Mouse (Mus musculus) limb, embryonic 15.5 days (tissue): ENCODE data around the gene Rsrc1. TPM values are rescaled to one million over a fixed set of nuclear protein-coding genes. Genes with fewer than 3 reads are reported as not detected.

Experiments used
- ATAC-seq: fragments of 200-750 bp; cut with Nextera tagmentation; 2 replicates; pipeline ENCODE4 v1.8.0; 2017; ENCODE audit warnings: low read depth, moderate TSS enrichment; ENCODE audit not compliant: insufficient number of reproducible peaks, low FRiP score, low TSS enrichment
- H3K27ac ChIP-seq: fragments of 300-500 bp; sonication (generic); 2 replicates; pipeline ENCODE4 v1.5.1; 2015; ENCODE audit warnings: moderate library complexity, mild to moderate bottlenecking, inconsistent platforms
- H3K27me3 ChIP-seq: fragments of 300-500 bp; sonication (generic); 2 replicates; pipeline ENCODE4 v1.6.1; 2015; ENCODE audit warnings: inconsistent platforms
- H3K36me3 ChIP-seq: fragments of 300-500 bp; sonication (generic); 2 replicates; pipeline ENCODE4 v1.6.1; 2015; ENCODE audit warnings: inconsistent platforms
- H3K4me1 ChIP-seq: fragments of 300-500 bp; sonication (generic); 2 replicates; pipeline ENCODE4 v1.6.1; 2015; ENCODE audit warnings: inconsistent platforms
- H3K4me2 ChIP-seq: fragments of 300-500 bp; sonication (generic); 2 replicates; pipeline ENCODE4 v1.6.1; 2015; ENCODE audit warnings: mild to moderate bottlenecking, inconsistent platforms
- H3K4me3 ChIP-seq: fragments of 300-500 bp; sonication (generic); 2 replicates; pipeline ENCODE4 v1.5.1; 2015; ENCODE audit warnings: mild to moderate bottlenecking, inconsistent platforms
- H3K9ac ChIP-seq: fragments of 300-500 bp; sonication (generic); 2 replicates; pipeline ENCODE4 v1.6.1; 2015; ENCODE audit warnings: inconsistent platforms
- H3K9me3 ChIP-seq: fragments of 300-500 bp; sonication (generic); 2 replicates; pipeline ENCODE4 v1.6.1; 2016; ENCODE audit warnings: inconsistent platforms
- WGBS: fragments of 180-500 bp; shearing (Covaris S2); methylation state at CpG from one replicate; pipeline ENCODE4 v1.1.7; 2015; 5-methylcytosine and 5-hydroxymethylcytosine counted together
- polyA plus RNA-seq: library from polyadenylated mRNA; unstranded; fragments of >200 nt; fragmentation: Nextera tagmentation; extraction: Ambion mirVana; gene quantifications from 2 replicates; pipeline ENCODE4 v1.2.1, GENCODE M21; 2015

Gene Rsrc1
- 36.4 and 39.7 TPM in 2 replicates for polyA plus RNA-seq

DNA sequence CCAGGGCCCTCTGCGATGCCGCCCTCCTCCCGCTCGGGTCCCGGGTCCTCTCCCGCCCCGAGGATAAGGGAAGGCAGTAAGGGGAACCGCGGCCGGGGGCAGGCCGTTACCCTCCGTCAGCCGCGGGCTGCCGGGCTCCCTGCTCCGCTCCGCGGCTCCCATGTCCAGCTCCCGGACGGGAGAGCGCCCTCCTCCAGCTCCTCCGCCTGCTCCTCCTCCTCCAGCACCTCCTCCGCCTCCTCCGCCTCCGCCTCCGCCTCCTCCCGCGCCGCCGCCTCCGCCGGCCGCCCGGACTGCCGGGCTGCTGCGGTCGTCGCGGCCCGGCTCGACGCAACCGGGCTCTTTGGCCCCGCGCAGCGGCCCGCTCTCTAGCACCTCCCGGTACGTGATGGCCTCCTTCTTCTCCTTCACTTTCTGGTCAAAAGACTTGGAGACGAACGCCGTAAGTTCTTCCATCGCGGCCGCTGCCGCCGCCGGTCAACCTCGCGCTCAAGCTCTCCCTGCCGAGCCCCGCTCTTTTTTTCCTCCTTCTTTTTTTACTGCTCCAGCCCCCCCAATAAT lies at the start of gene Rsrc1:
Gene Rsrc1, plus strand, starts transcription at position 290 of the 561 bp plus-strand sequence.
- peaks cover 51% of the 10 kb centered on the region for H3K27me3 ChIP-seq
- under 1% methylated on average over 49 of the region's 62 CpGs for WGBS

DNA sequence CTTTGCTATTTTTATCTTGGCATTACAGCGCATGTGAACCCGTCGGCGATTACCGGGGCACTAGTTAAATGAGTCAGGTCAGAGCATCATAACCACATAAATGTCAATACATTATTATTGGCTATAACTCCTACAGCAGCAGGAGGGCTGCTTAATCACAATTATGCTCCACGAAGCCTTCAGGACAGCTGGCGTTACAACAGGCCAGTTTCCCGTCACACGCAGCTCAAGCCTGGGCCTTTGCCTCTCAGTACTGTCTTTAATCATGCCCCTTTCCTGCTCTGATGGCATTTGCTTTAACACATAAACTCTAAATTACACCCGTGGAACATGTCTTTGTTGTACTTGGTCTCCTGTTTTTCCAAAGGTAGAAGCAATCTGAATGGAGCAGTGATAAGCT lies 41.5 kb upstream of the Rsrc1 start:
- Histone ChIP-seq H3K36me3 (no peaks in the 10 kb centered on the region), H3K27me3 (peaks cover 7% of the 10 kb centered on the region; the same call in 1 of the 2 replicates), H3K9ac (no peak overlapping the region), H3K4me2 (no peak overlapping the region), H3K9me3 (no peaks in the 10 kb centered on the region), H3K4me1 (no peaks in the 10 kb centered on the region), H3K4me3 (no peak overlapping the region), H3K27ac (no peak overlapping the region)
- ATAC-seq: no peak
- WGBS: 36% methylated on average over 10 of the region's 10 CpGs

More for the DNA sequence above, at the start of gene Rsrc1:
- Histone ChIP-seq H3K36me3 (no peaks in the 10 kb centered on the region), H3K4me3 (peak within 1 kb of the TSS; percentile 62), H3K27ac (peak within 1 kb of the TSS; percentile 88), H3K4me2 (peak within 1 kb of the TSS; percentile 83), H3K4me1 (peaks cover 28% of the 10 kb centered on the region), H3K9ac (peak within 1 kb of the TSS; percentile 58), H3K9me3 (no peaks in the 10 kb centered on the region)
- no peak; the same call in 1 of the 2 replicates for ATAC-seq

DNA sequence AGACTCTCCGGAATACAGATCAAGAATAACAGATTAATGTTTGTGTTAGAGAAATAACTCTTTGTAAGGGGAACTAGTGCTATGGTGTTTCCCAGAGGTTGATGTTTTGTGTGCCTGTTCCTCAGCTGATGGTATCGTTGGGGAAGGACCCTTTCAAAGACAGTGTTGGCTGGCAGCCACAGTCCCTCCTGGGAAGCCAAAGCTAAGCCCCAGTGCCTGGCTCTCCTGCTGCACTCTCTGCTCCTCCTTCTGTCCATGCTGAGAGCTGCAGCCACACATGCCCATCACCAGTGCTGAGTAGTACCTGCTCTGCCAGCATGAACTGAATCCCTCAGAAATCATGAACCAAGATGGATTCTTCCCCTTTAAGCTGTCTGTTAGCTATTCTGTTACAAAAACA lies 26.1 kb upstream of the Rsrc1 start:
- H3K27ac ChIP-seq: no peak overlapping the region
- no peak for ATAC-seq
- H3K9me3 ChIP-seq: no peaks in the 10 kb centered on the region
- no peak overlapping the region for H3K9ac ChIP-seq
- 63% methylated on average over 2 of the region's 2 CpGs for WGBS
- H3K4me3 ChIP-seq: no peak overlapping the region
- H3K36me3 ChIP-seq: no peaks in the 10 kb centered on the region
- no peaks in the 10 kb centered on the region for H3K4me1 ChIP-seq
- H3K27me3 ChIP-seq: no peaks in the 10 kb centered on the region
- no peak overlapping the region for H3K4me2 ChIP-seq

DNA sequence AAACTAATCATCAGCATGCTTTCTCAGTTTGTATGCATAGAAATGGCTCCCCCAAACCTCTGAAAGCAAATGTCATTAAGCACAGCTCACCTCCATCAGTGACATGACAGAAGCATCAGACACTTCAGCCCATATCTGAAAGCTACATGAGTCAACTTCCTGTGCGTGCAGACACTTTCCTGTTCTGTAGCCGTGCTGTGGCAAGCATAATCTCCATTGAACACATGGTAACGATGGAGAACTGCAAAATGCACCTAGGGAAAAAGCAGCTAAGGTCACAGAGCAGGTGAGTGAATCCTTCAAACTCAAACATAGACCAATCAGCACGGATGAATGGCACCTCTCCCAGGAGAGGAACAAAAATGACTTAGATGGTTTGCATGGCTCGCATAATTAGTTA lies 21.2 kb upstream of the Rsrc1 start:
- no peak overlapping the region for H3K9ac ChIP-seq
- WGBS: 60% methylated on average over 5 of the region's 5 CpGs
- no peak for ATAC-seq
- H3K4me2 ChIP-seq: no peak overlapping the region
- H3K36me3 ChIP-seq: no peaks in the 10 kb centered on the region
- no peak overlapping the region for H3K4me3 ChIP-seq
- no peaks in the 10 kb centered on the region for H3K27me3 ChIP-seq
- H3K27ac ChIP-seq: no peak overlapping the region
- H3K9me3 ChIP-seq: no peaks in the 10 kb centered on the region
- no peaks in the 10 kb centered on the region for H3K4me1 ChIP-seq

DNA sequence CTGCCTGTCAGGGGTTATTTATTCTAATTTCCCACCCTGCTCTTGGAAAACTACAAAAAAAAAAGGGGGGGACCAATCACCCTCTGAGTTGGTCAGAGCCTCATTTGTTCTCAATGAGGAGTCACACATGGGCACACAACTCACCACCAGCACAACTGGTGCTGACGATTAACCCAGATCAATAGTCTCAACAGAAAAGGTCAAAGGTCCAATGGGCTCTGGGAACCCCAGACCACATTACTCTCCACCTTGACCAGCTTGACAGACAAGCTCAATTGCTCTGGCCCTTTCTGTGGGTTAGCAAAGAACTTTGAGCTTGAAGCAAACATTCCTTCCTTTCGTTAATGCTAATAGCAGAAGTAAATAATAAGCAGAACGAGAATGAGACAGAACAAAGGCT lies 16.3 kb upstream of the Rsrc1 start:
- ATAC-seq: no peak
- Histone ChIP-seq H3K27me3 (peaks cover 14% of the 10 kb centered on the region), H3K4me2 (no peak overlapping the region), H3K4me3 (no peak overlapping the region), H3K4me1 (no peaks in the 10 kb centered on the region), H3K27ac (no peak overlapping the region), H3K9ac (no peak overlapping the region), H3K36me3 (no peaks in the 10 kb centered on the region), H3K9me3 (no peaks in the 10 kb centered on the region)
- 44% methylated on average over 3 of the region's 3 CpGs for WGBS

DNA sequence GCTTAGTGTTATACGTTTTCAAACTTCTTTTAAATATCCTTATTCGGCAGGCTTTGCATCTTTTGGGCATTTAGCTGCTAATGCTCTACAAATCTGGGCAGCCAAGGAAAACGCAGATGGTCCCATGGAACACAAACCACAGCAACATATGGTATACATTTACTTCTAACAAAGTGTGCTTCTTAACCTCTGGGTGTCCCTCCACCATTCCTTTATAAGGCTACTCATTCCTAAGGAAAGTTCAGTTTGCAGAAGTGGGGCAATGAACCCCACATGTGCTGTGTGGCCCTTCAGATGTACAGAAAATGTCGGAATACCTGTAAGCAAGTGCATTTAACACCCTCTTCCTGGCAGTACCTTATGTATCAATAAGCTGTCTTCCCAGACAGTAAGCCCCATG lies 13.7 kb upstream of the Rsrc1 start:
- Histone ChIP-seq H3K4me1 (peaks cover 10% of the 10 kb centered on the region), H3K27ac (no peak overlapping the region), H3K36me3 (no peaks in the 10 kb centered on the region), H3K4me3 (no peak overlapping the region), H3K9me3 (no peaks in the 10 kb centered on the region), H3K9ac (no peak overlapping the region), H3K4me2 (no peak overlapping the region), H3K27me3 (peaks cover 36% of the 10 kb centered on the region)
- 30% methylated on average over 4 of the region's 4 CpGs for WGBS
- ATAC-seq: no peak

DNA sequence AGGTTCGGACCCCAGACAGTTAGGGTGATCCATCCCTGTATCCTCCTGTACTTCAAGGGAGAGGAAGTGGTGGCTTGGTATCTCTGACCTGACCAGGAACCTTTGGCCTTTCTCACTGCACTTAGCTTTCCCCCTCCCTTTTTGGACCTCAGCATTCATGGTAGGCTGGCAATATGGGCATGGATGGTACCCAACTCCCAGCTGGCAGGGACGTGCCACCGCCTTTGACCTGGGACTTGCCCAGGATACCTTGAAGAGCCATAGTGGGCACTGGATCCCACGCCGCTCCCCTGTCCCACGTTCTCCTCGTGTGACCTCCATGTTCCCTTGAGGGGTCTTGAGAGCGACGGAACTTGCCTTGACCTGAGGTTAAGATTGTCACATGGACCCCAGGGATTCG lies 10.9 kb upstream of the Rsrc1 start:
- H3K4me1 ChIP-seq: peaks cover 20% of the 10 kb centered on the region
- 0 out of 2 replicates have a peak overlapping the region, but pooled peaks have one; percentile 19 for H3K4me2 ChIP-seq
- no peak for ATAC-seq
- H3K27me3 ChIP-seq: peaks cover 58% of the 10 kb centered on the region
- H3K4me3 ChIP-seq: no peak overlapping the region
- no peaks in the 10 kb centered on the region for H3K9me3 ChIP-seq
- peak overlapping the region; percentile 17; the same call in 1 of the 2 replicates for H3K27ac ChIP-seq
- H3K9ac ChIP-seq: no peak overlapping the region
- H3K36me3 ChIP-seq: no peaks in the 10 kb centered on the region
- WGBS: 13% methylated on average over 10 of the region's 10 CpGs

DNA sequence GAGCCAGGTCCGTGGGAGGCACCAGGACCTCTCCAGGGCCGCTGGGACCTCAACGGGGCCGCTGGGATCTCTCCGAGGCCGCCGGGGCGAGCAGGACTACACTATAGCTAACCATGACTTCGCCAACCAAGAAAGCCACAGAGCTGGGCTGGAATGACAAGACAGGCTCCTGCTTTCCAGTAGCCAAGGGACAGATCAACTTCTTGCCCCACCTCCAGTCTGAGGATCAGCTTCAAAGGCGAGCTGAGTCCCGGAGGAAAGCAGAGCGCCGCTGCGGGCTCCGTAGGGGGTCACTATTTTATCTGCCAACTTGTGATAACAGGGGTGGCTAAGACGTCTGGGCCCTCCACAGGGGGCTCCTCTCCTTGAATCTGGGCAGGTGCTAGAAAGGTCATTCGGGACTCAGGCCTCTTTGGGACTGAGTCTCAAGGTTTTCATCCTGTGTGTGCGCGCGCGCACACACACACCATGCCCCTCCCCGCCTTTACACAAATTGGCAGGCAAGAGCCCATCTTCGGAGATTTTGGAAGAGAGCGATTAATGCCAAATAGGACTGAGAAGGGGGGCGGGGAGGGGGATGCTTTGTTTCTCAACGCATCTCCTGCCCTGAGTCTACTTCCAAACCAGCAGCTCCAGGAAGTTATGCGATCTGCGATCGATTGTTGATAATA lies 10.4 kb upstream of the Rsrc1 start:
- Histone ChIP-seq H3K27me3 (peaks cover 58% of the 10 kb centered on the region), H3K27ac (no peak overlapping the region), H3K36me3 (no peaks in the 10 kb centered on the region), H3K4me2 (peak overlapping the region; percentile 19; the same call in 1 of the 2 replicates), H3K9ac (no peak overlapping the region), H3K9me3 (no peaks in the 10 kb centered on the region), H3K4me1 (peaks cover 20% of the 10 kb centered on the region), H3K4me3 (peak overlapping the region; percentile 7; the same call in 1 of the 2 replicates)
- no peak for ATAC-seq
- WGBS: 9% methylated on average over 29 of the region's 29 CpGs

DNA sequence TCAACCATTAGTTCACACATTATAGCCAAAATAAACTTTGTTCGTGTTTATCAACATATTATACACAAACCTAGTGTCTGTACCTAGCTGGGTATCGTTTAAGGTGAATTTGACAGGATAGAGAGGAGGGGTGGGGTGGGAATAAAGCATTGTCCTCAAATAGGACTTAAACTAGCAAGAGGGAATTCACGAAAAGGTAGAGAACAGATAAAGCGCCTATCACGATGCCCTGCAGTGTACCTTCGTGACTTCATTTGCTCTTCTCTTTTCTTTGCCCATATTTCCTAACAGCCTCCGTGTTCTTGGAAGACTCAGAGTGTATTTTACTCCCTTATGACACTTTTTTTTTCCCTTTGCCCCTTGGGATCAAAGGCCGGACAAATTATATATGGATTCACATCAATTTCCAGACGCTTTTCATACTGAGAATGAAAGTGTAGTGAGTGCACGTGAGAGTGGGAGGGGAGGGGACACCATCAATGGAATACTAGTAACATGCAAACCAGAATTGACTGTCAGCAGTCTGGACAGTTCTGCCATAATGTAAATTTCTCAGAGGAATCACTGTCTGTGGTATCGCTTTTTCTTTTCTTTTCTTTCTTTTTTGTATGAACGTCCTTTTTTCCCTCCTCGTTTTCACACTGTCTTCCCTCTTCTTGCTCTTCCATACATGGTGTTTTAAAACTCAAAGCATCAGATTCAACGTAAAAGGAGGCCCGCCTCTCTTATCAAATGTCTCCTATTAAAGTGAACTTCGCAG lies 8.8 kb upstream of the Rsrc1 start:
- H3K4me3 ChIP-seq: no peak overlapping the region
- peaks cover 64% of the 10 kb centered on the region for H3K27me3 ChIP-seq
- H3K9ac ChIP-seq: no peak overlapping the region
- ATAC-seq: no peak
- H3K4me2 ChIP-seq: no peak overlapping the region
- no peaks in the 10 kb centered on the region for H3K36me3 ChIP-seq
- H3K9me3 ChIP-seq: no peaks in the 10 kb centered on the region
- 30% methylated on average over 16 of the region's 16 CpGs for WGBS
- H3K4me1 ChIP-seq: peaks cover 20% of the 10 kb centered on the region
- no peak overlapping the region for H3K27ac ChIP-seq

DNA sequence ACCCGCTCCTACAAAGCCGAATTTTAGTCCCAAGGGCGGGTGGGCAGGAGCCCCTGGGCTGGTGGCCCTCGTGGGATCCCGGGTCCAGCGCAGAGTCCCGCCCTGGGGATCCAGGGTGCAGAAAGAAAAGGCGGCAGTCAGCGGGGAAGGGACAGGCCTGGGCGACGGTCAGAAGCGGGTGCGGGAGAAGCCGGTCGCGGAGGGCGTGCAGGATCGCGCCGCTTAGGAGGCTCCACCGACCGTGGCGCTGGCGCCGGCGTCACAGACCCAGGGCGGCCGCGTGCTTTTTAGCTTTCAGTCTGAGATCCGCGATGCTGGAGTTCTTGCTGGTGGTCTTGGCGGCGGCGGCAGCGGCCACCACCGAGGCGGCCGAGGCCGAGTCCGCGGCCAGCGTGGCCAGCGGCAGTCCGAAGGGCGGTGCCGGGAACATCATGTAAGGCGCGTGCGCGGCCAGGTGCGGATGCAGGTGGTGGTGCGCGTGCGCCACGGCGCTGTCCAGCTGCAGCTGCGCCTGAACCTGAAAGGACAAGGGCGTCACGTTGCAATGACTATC lies 7.7 kb upstream of the Rsrc1 start:
- Histone ChIP-seq H3K9me3 (no peaks in the 10 kb centered on the region), H3K27ac (no peak overlapping the region), H3K4me1 (peaks cover 24% of the 10 kb centered on the region), H3K9ac (peak overlapping the region; percentile 11; the same call in 1 of the 2 replicates), H3K4me2 (peak overlapping the region; percentile 73), H3K4me3 (peak overlapping the region; percentile 49), H3K27me3 (peaks cover 66% of the 10 kb centered on the region), H3K36me3 (no peaks in the 10 kb centered on the region)
- 0 out of 2 replicates have a peak, but pooled peaks have one; percentile 46 for ATAC-seq
- 6% methylated on average over 59 of the region's 59 CpGs for WGBS

DNA sequence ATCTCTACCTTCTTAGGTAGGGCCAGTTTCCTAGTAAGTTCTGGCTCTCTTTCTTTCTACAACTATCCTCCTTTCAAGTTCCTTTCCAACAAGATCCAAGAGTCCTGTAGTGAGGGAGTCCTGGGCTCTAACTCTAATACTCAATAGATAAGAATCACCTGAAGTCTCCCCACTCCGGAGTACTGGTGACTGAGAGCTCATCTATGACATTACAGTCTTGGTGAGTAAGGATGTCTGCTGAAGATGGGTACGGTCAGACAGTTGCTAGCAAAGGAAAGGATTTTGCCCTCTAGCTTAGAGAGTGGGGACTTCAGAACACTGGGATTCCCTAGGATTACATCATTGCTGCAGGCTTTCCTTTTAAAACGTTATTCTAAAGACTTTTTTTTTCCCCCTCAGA lies 6.7 kb upstream of the Rsrc1 start:
- ATAC-seq: no peak
- Histone ChIP-seq H3K4me1 (peaks cover 30% of the 10 kb centered on the region), H3K27ac (no peak overlapping the region), H3K36me3 (no peaks in the 10 kb centered on the region), H3K4me2 (no peak overlapping the region), H3K9me3 (no peaks in the 10 kb centered on the region), H3K4me3 (no peak overlapping the region), H3K27me3 (peaks cover 77% of the 10 kb centered on the region), H3K9ac (no peak overlapping the region)
- WGBS: 26% methylated on average over 3 of the region's 3 CpGs
